Mouse (Mus musculus): Measurements from ENCODE around the gene Tgfbi. TPM values are rescaled to one million over a fixed set of nuclear protein-coding genes. Genes with fewer than 3 reads are reported as not detected.
A peak's percentile ranks its signal among the peaks of the same experiment; 100 is the strongest.

Tgfbi gene
- polyA plus RNA-seq, 1 experiment from 2014 or later: 3.9 TPM

- Histone ChIP-seq H3K4me2 (replicated peaks) (no peak overlapping the region), H3K9ac (replicated peaks) (no peak overlapping the region), H3K27ac (replicated peaks) (no peak overlapping the region), H3K27me3 (no peaks in the 10 kb centered on the region), H3K36me3 (no peaks in the 10 kb centered on the region), H3K4me3 (no peak overlapping the region), H3K9me3 (no peaks in the 10 kb centered on the region), H3K4me1 (peaks cover 11% of the 10 kb centered on the region)
- ATAC-seq (replicated peaks): no peak
- WGBS: 21% methylated on average over 10 of the region's 10 CpGs
These were observed 69.0 kb downstream of the Tgfbi start for GRCm38 (mm10) chr13:56678188-56678787.

GRCm38 (mm10) chr13:56678826-56679504, 69.6 kb downstream of the Tgfbi start:
- Histone ChIP-seq H3K27me3 (no peaks in the 10 kb centered on the region), H3K9ac (replicated peaks) (no peak overlapping the region), H3K4me3 (no peak overlapping the region), H3K4me2 (replicated peaks) (no peak overlapping the region), H3K36me3 (no peaks in the 10 kb centered on the region), H3K27ac (replicated peaks) (no peak overlapping the region), H3K4me1 (peaks cover 14% of the 10 kb centered on the region), H3K9me3 (no peaks in the 10 kb centered on the region)
- ATAC-seq (replicated peaks): no peak
- WGBS: 81% methylated on average over 10 of the region's 10 CpGs

GRCm38 (mm10) chr13:56681924-56682323, 72.6 kb downstream of the Tgfbi start:
- Histone ChIP-seq H3K4me3 (no peak overlapping the region), H3K27ac (replicated peaks) (0 out of 2 replicates have a peak overlapping the region, but pooled peaks have one; percentile 9), H3K9me3 (no peaks in the 10 kb centered on the region), H3K4me1 (peaks cover 14% of the 10 kb centered on the region), H3K27me3 (no peaks in the 10 kb centered on the region), H3K4me2 (replicated peaks) (0 out of 2 replicates have a peak overlapping the region, but pooled peaks have one; percentile 22), H3K9ac (replicated peaks) (no peak overlapping the region), H3K36me3 (no peaks in the 10 kb centered on the region)
- no peak for ATAC-seq (replicated peaks)
- WGBS: 81% methylated on average over 4 of the region's 4 CpGs

GRCm38 (mm10) chr13:56682326-56682725, 73.0 kb downstream of the Tgfbi start:
- 73% methylated on average over 17 of the region's 17 CpGs for WGBS
- Histone ChIP-seq H3K4me1 (peaks cover 14% of the 10 kb centered on the region), H3K4me3 (no peak overlapping the region), H3K27me3 (no peaks in the 10 kb centered on the region), H3K9ac (replicated peaks) (no peak overlapping the region), H3K36me3 (no peaks in the 10 kb centered on the region), H3K4me2 (replicated peaks) (peak overlapping the region; percentile 22; the same call in 1 of the 2 replicates), H3K27ac (replicated peaks) (peak overlapping the region; percentile 9; the same call in 1 of the 2 replicates), H3K9me3 (no peaks in the 10 kb centered on the region)
- 0 out of 2 replicates have a peak, but pooled peaks have one; percentile 23 for ATAC-seq (replicated peaks)

- Histone ChIP-seq H3K4me2 (replicated peaks) (no peak overlapping the region), H3K27me3 (no peaks in the 10 kb centered on the region), H3K9ac (replicated peaks) (no peak overlapping the region), H3K36me3 (no peaks in the 10 kb centered on the region), H3K9me3 (no peaks in the 10 kb centered on the region), H3K4me3 (no peak overlapping the region), H3K4me1 (peaks cover 14% of the 10 kb centered on the region), H3K27ac (replicated peaks) (no peak overlapping the region)
- no peak for ATAC-seq (replicated peaks)
- WGBS: 73% methylated on average over 7 of the region's 7 CpGs
These were observed 74.0 kb downstream of the Tgfbi start for GRCm38 (mm10) chr13:56683306-56683705.

Other genes with a start within 250 kb of the Tgfbi start
- gene Gm3045, start 182.9 kb upstream of the Tgfbi start, polyA plus RNA-seq (2015; fragmentation: Nextera tagmentation; extraction: Ambion mirVana): not detected in 2 replicates
- gene Slc25a48, start 171.2 kb upstream of the Tgfbi start, polyA plus RNA-seq (2015; fragmentation: Nextera tagmentation; extraction: Ambion mirVana): not detected in 2 replicates
- not detected in 2 replicates for gene Il9, start 127.3 kb upstream of the Tgfbi start, polyA plus RNA-seq (2015; fragmentation: Nextera tagmentation; extraction: Ambion mirVana)
- gene Fbxl21, start 87.1 kb upstream of the Tgfbi start, polyA plus RNA-seq (2015; fragmentation: Nextera tagmentation; extraction: Ambion mirVana): 2.4 and 2.9 TPM in 2 replicates
- not detected in 2 replicates for gene Lect2, start 61.0 kb upstream of the Tgfbi start, polyA plus RNA-seq (2015; fragmentation: Nextera tagmentation; extraction: Ambion mirVana)
- gene Smad5, start 93.5 kb downstream of the Tgfbi start, polyA plus RNA-seq (2015; fragmentation: Nextera tagmentation; extraction: Ambion mirVana): 32.9 and 34.4 TPM in 2 replicates
- gene Gm45623, start 144.3 kb downstream of the Tgfbi start, polyA plus RNA-seq (2015; fragmentation: Nextera tagmentation; extraction: Ambion mirVana): 0.74 and 0.98 TPM in 2 replicates